Mouse (Mus musculus) heart, postnatal 0 days (tissue): ENCODE measurements around the gene Ugt1a10. TPM values are rescaled to one million over a fixed set of nuclear protein-coding genes. Genes with fewer than 3 reads are reported as not detected.
"Not testable (repeated sequence)": the region's sequence is repeated elsewhere in the genome, so short reads cannot be mapped to it uniquely, and the experiment has no call there.

ENCODE experiments used
- ATAC-seq: fragments of 200-750 bp; cut with Nextera tagmentation; 2 replicates; pipeline ENCODE4 v1.8.0; 2017; ENCODE audit warnings: low read depth, moderate number of reproducible peaks, moderate library complexity; ENCODE audit not compliant: insufficient read depth
- DNase-seq: peaks from one replicate; pipeline ENCODE4 v3.0.0-alpha.2; 2016; ENCODE audit warnings: low spot score
- H3K27ac ChIP-seq: fragments of 300-500 bp; sonication (generic); 2 replicates; pipeline ENCODE4 v1.5.1; 2014; ENCODE audit warnings: low read depth, mild to moderate bottlenecking
- H3K27me3 ChIP-seq: fragments of 300-500 bp; sonication (generic); 2 replicates; pipeline ENCODE4 v1.6.1; 2014; ENCODE audit warnings: low read length, mixed read lengths; ENCODE audit not compliant: control insufficient read depth, insufficient read depth
- H3K36me3 ChIP-seq: fragments of 300-500 bp; sonication (generic); replicated peaks from 2 replicates; pipeline ENCODE4 v1.6.1; 2014; ENCODE audit warnings: low read length, mixed read lengths; ENCODE audit not compliant: control insufficient read depth, insufficient read depth
- H3K4me1 ChIP-seq: fragments of 300-500 bp; sonication (generic); 2 replicates; pipeline ENCODE4 v1.6.1; 2014; ENCODE audit warnings: antibody characterized with exemption; ENCODE audit not compliant: control insufficient read depth, insufficient read depth
- H3K4me2 ChIP-seq: fragments of 300-500 bp; sonication (generic); 2 replicates; pipeline ENCODE4 v1.6.1; 2014; ENCODE audit warnings: low read depth, mild to moderate bottlenecking, low read length, moderate library complexity
- H3K4me3 ChIP-seq: fragments of 300-500 bp; sonication (generic); 2 replicates; pipeline ENCODE4 v1.5.1; 2014; ENCODE audit warnings: low read depth, low read length
- H3K9ac ChIP-seq: fragments of 300-500 bp; sonication (generic); replicated peaks from 2 replicates; pipeline ENCODE4 v1.6.1; 2014; ENCODE audit warnings: low read depth, low read length, mixed read lengths
- H3K9me3 ChIP-seq: fragments of 300-500 bp; sonication (generic); replicated peaks from 2 replicates; pipeline ENCODE4 v1.6.1; 2016; ENCODE audit warnings: low read length; ENCODE audit not compliant: control insufficient read depth
- CTCF ChIP-seq: IDR thresholded peaks from 2 replicates; pipeline ENCODE4 v1.5.1; 2016; ENCODE audit warnings: antibody characterized with exemption, control low read depth, low read depth
- EP300 ChIP-seq: IDR thresholded peaks from 2 replicates; pipeline ENCODE4 v1.6.1; 2016; ENCODE audit warnings: antibody characterized with exemption, low read depth
- WGBS: fragments of 180-500 bp; shearing (Covaris S2); extraction: QIAGEN DNeasy Blood & Tissue Kit; methylation state at CpG from one replicate; pipeline ENCODE4 v1.1.7; 2014; 5-methylcytosine and 5-hydroxymethylcytosine counted together
- polyA plus RNA-seq: library from polyadenylated mRNA; unstranded; fragments of >200 nt; fragmentation: Nextera tagmentation; extraction: Ambion mirVana; gene quantifications from 2 replicates; pipeline ENCODE4 v1.2.1, GENCODE M21; 2015
- total RNA-seq: library from RNA; depleted of rRNA; stranded (reverse); fragments of >200 nt; gene quantifications from 2 replicates; pipeline ENCODE4 v1.2.3, GENCODE M21; 2014; ENCODE audit warnings: low replicate concordance

The Ugt1a10 gene
- total and polyA plus RNA-seq, 2 experiments from 2014 or later = not detected

DNA sequence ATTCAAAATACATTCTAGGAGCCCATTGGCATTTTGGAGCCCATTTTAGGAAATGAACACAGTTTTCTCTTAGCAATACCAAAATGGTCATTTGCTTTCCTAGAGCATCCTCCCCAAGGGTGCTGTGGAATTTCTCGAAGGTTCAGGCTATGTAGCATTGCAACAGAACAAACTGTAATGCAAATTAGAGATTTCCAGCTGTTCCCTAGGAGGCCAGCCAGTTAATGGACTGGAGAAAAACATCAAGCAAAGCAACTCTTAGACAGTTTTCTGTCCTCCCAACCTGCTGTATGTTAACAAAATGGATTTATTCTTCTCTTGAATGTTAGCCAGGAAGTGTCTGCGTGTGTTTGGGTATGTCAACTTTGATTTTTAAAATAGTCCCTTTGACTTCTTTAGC, 81.5 kb downstream of the Ugt1a10 start:
- Histone ChIP-seq H3K9ac (no peak overlapping the region), H3K27ac (no peak overlapping the region), H3K4me3 (no peak overlapping the region), H3K4me2 (no peak overlapping the region), H3K4me1 (no peaks in the 10 kb centered on the region), H3K36me3 (no peaks in the 10 kb centered on the region), H3K9me3 (no peaks in the 10 kb centered on the region), H3K27me3 (no peaks in the 10 kb centered on the region)
- TF ChIP-seq EP300 = no peak
- TF ChIP-seq CTCF = no peak
- ATAC-seq = no peak
- DNase-seq = no peak
- 67% methylated on average over 2 of the region's 2 CpGs for WGBS

GRCm38 (mm10) chr1:88137264-88137663, 82.1 kb downstream of the Ugt1a10 start:
- 81% methylated on average over 3 of the region's 3 CpGs for WGBS
- ATAC-seq = no peak
- no peaks in the 10 kb centered on the region for H3K4me1 ChIP-seq
- H3K4me3 ChIP-seq = no peak overlapping the region
- H3K4me2 ChIP-seq = no peak overlapping the region
- no peak for DNase-seq
- H3K36me3 ChIP-seq = no peaks in the 10 kb centered on the region
- H3K27ac ChIP-seq = no peak overlapping the region
- TF ChIP-seq EP300 = no peak
- no peak for TF ChIP-seq CTCF
- H3K27me3 ChIP-seq = no peaks in the 10 kb centered on the region
- no peaks in the 10 kb centered on the region for H3K9me3 ChIP-seq
- H3K9ac ChIP-seq = no peak overlapping the region

DNA sequence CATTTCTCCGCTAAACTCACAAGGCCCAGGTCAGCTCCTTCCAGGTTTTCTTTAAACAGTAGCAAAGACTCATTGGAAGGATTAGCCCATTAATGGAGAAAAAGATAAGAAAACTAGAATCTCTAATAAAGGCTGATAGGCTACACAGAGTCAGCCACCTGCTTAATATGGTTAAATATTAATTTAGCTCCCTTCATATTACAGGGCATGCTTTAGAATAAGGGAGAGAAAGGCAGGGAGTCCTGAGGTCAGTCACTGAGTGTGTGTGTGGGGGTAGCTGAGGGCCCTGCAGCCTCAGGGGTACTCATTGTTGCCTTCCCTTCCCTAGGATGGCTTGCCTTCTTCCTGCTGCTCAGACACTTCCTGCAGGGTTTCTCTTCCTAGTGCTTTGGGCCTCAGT, 83.0 kb downstream of the Ugt1a10 start:
- no peak overlapping the region for H3K27ac ChIP-seq
- no peaks in the 10 kb centered on the region for H3K9me3 ChIP-seq
- H3K27me3 ChIP-seq = no peaks in the 10 kb centered on the region
- H3K4me1 ChIP-seq = no peaks in the 10 kb centered on the region
- TF ChIP-seq CTCF (no peak), EP300 (no peak)
- no peaks in the 10 kb centered on the region for H3K36me3 ChIP-seq
- DNase-seq (no peak), ATAC-seq (no peak)
- no peak overlapping the region for H3K4me3 ChIP-seq
- no peak overlapping the region for H3K9ac ChIP-seq
- no peak overlapping the region for H3K4me2 ChIP-seq
- 81% methylated on average over 1 of the region's 1 CpGs for WGBS

DNA sequence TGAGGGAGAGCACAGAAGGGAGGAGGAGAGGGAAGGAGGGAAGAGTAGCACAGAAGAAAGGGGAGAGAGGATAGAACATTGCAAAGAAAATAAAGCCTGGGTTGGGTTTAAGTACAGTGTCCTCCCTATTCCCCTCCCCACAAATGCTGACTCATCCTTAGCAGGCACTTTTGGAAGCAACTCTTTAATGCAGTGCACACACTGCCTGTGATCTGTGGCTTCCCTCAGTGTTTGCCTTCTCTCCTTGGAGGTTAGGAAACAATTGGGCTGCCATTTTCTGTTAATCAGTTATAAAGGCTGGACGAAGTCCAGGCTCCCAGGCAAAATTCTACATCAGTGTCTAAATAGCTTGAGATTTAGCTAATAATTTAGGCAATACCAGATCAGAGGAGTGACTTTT, 85.3 kb downstream of the Ugt1a10 start:
- H3K4me3 ChIP-seq, H3K9me3 ChIP-seq, DNase-seq, H3K27me3 ChIP-seq, H3K36me3 ChIP-seq, H3K9ac ChIP-seq, H3K4me2 ChIP-seq, H3K27ac ChIP-seq, H3K4me1 ChIP-seq, ATAC-seq: not testable (repeated sequence)
- WGBS = 47% methylated on average over 1 of the region's 1 CpGs

GRCm38 (mm10) chr1:88143966-88144675, 88.9 kb downstream of the Ugt1a10 start:
- H3K4me2 ChIP-seq, H3K36me3 ChIP-seq, H3K9ac ChIP-seq, H3K27ac ChIP-seq, H3K27me3 ChIP-seq, H3K4me3 ChIP-seq, DNase-seq, H3K9me3 ChIP-seq, ATAC-seq, H3K4me1 ChIP-seq: not testable (repeated sequence)
- peak; percentile 34; the same call in 1 of the 2 replicates for TF ChIP-seq CTCF
- 3% methylated on average over 5 of the region's 5 CpGs for WGBS

GRCm38 (mm10) chr1:88145278-88145677, 90.1 kb downstream of the Ugt1a10 start:
- H3K27ac ChIP-seq, H3K36me3 ChIP-seq, H3K9ac ChIP-seq, H3K9me3 ChIP-seq, ATAC-seq, H3K4me2 ChIP-seq, H3K27me3 ChIP-seq, DNase-seq, H3K4me1 ChIP-seq, H3K4me3 ChIP-seq: not testable (repeated sequence)
- WGBS = 57% methylated on average over 2 of the region's 2 CpGs
